Mouse (Mus musculus): ENCODE data around the gene Brpf3. TPM values are rescaled to one million over a fixed set of nuclear protein-coding genes. Genes with fewer than 3 reads are reported as not detected.

Gene Brpf3
- polyA plus RNA-seq, 1 experiment from 2014 or later = 8.2 TPM

DNA sequence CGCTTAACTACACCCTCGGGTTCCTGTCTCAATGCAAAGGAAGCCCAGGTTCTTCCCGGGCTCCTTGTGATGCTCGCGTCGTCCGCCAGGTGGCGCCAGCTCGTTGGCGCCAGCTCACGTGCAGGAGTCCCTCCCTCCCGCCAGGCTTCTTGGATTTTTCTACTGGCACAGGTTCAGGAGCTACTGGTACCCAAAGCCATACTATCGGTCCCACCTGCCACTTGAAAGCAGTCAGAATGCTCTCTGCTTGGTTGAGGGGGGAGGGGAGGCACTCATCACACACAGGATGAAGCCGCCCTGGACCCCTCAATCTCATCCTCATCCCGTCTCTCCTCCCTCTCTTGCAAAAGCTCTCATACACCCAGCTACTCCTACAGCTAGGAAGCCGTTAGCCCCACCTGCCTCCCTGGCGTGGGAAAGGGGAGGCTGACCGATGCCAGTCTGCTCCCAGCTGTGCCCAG, 79.1 kb downstream of the Brpf3 start:
- peak; percentile 48; the same call in 1 of the 2 replicates for ATAC-seq (ENCODE audit: low FRiP score, low TSS enrichment)
- no peaks in the 10 kb centered on the region for H3K27me3 ChIP-seq (ENCODE audit: control insufficient read depth, insufficient read depth, low read length)
- H3K4me2 ChIP-seq (ENCODE audit: low read length) = peak overlapping the region; percentile 33; the same call in 1 of the 2 replicates
- no peaks in the 10 kb centered on the region for H3K9me3 ChIP-seq (ENCODE audit: control insufficient read depth, low read length)
- H3K4me1 ChIP-seq (ENCODE audit: control insufficient read depth, insufficient read depth, low read length) = no peaks in the 10 kb centered on the region
- no peak overlapping the region for H3K4me3 ChIP-seq (replicated peaks; ENCODE audit: low read depth, low read length)
- H3K36me3 ChIP-seq (ENCODE audit: control insufficient read depth, insufficient read depth, low read length) = no peaks in the 10 kb centered on the region
- no peak overlapping the region for H3K9ac ChIP-seq (replicated peaks; ENCODE audit: low read length)
- DNase-seq = peak; percentile 92
- H3K27ac ChIP-seq (replicated peaks; ENCODE audit: low read depth, low read length) = no peak overlapping the region
- 4% methylated on average over 18 of the region's 18 CpGs for WGBS

- no peak for ATAC-seq (ENCODE audit: low FRiP score, low TSS enrichment)
- H3K4me1 ChIP-seq (ENCODE audit: control insufficient read depth, insufficient read depth, low read length) = no peaks in the 10 kb centered on the region
- no peaks in the 10 kb centered on the region for H3K36me3 ChIP-seq (ENCODE audit: control insufficient read depth, insufficient read depth, low read length)
- H3K4me3 ChIP-seq (replicated peaks; ENCODE audit: low read depth, low read length) = 0 out of 2 replicates have a peak overlapping the region, but pooled peaks have one; percentile 9
- H3K9ac ChIP-seq (replicated peaks; ENCODE audit: low read length) = no peak overlapping the region
- no peaks in the 10 kb centered on the region for H3K9me3 ChIP-seq (ENCODE audit: control insufficient read depth, low read length)
- WGBS = 3% methylated on average over 12 of the region's 12 CpGs
- H3K27ac ChIP-seq (replicated peaks; ENCODE audit: low read depth, low read length) = no peak overlapping the region
- no peaks in the 10 kb centered on the region for H3K27me3 ChIP-seq (ENCODE audit: control insufficient read depth, insufficient read depth, low read length)
- peak; percentile 90 for DNase-seq
- peak overlapping the region; percentile 40 for H3K4me2 ChIP-seq (ENCODE audit: low read length)
These were observed 81.4 kb downstream of the Brpf3 start for GRCm38 (mm10) chr17:28882316-28882715.

- Histone ChIP-seq H3K9me3 (ENCODE audit: control insufficient read depth, low read length) (no peaks in the 10 kb centered on the region), H3K4me1 (ENCODE audit: control insufficient read depth, insufficient read depth, low read length) (no peaks in the 10 kb centered on the region), H3K36me3 (ENCODE audit: control insufficient read depth, insufficient read depth, low read length) (no peaks in the 10 kb centered on the region), H3K27me3 (ENCODE audit: control insufficient read depth, insufficient read depth, low read length) (no peaks in the 10 kb centered on the region), H3K9ac (replicated peaks; ENCODE audit: low read length) (no peak overlapping the region), H3K4me2 (ENCODE audit: low read length) (peak overlapping the region; percentile 40), H3K4me3 (replicated peaks; ENCODE audit: low read depth, low read length) (no peak overlapping the region), H3K27ac (replicated peaks; ENCODE audit: low read depth, low read length) (no peak overlapping the region)
- DNase-seq (peak; percentile 21), ATAC-seq (ENCODE audit: low FRiP score, low TSS enrichment) (no peak)
- WGBS = 60% methylated on average over 8 of the region's 8 CpGs
These were observed 81.9 kb downstream of the Brpf3 start for GRCm38 (mm10) chr17:28882810-28883209.

GRCm38 (mm10) chr17:28883941-28884516, 83.1 kb downstream of the Brpf3 start:
- peak; percentile 25 for DNase-seq
- peaks cover 7% of the 10 kb centered on the region; the same call in 1 of the 2 replicates for H3K9me3 ChIP-seq (ENCODE audit: control insufficient read depth, low read length)
- ATAC-seq (ENCODE audit: low FRiP score, low TSS enrichment) = no peak
- no peaks in the 10 kb centered on the region for H3K4me1 ChIP-seq (ENCODE audit: control insufficient read depth, insufficient read depth, low read length)
- H3K4me2 ChIP-seq (ENCODE audit: low read length) = no peak overlapping the region
- H3K36me3 ChIP-seq (ENCODE audit: control insufficient read depth, insufficient read depth, low read length) = no peaks in the 10 kb centered on the region
- no peak overlapping the region for H3K27ac ChIP-seq (replicated peaks; ENCODE audit: low read depth, low read length)
- 75% methylated on average over 10 of the region's 10 CpGs for WGBS
- no peak overlapping the region for H3K4me3 ChIP-seq (replicated peaks; ENCODE audit: low read depth, low read length)
- H3K9ac ChIP-seq (replicated peaks; ENCODE audit: low read length) = no peak overlapping the region
- H3K27me3 ChIP-seq (ENCODE audit: control insufficient read depth, insufficient read depth, low read length) = no peaks in the 10 kb centered on the region

- Histone ChIP-seq H3K4me1 (ENCODE audit: control insufficient read depth, insufficient read depth, low read length) (no peaks in the 10 kb centered on the region), H3K9me3 (ENCODE audit: control insufficient read depth, low read length) (peaks cover 7% of the 10 kb centered on the region; the same call in 1 of the 2 replicates), H3K9ac (replicated peaks; ENCODE audit: low read length) (no peak overlapping the region), H3K36me3 (ENCODE audit: control insufficient read depth, insufficient read depth, low read length) (no peaks in the 10 kb centered on the region), H3K27me3 (ENCODE audit: control insufficient read depth, insufficient read depth, low read length) (no peaks in the 10 kb centered on the region), H3K4me2 (ENCODE audit: low read length) (no peak overlapping the region), H3K27ac (replicated peaks; ENCODE audit: low read depth, low read length) (no peak overlapping the region), H3K4me3 (replicated peaks; ENCODE audit: low read depth, low read length) (no peak overlapping the region)
- no peak for DNase-seq
- no peak for ATAC-seq (ENCODE audit: low FRiP score, low TSS enrichment)
- WGBS = 86% methylated on average over 8 of the region's 8 CpGs
These were observed 84.3 kb downstream of the Brpf3 start for GRCm38 (mm10) chr17:28885231-28885630.

DNA sequence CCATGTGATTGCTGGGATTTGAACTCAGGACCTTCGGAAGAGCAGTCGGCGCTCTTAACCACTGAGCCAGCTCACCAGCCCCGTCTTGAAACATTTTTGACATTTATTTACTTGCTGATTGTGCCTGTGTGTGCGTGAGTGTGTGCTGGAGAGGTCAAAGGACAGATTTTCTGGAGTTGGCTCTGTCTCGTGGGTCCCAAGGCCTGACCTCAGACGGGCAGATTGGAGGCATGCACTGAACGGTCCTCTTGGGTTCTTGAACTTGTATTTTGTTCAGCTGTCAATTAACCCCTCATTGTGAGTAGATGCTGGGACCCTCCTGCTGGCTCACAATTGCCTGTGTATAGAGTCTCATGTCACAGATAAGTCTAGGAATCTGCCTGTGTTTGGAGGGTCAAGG, 85.4 kb downstream of the Brpf3 start:
- Histone ChIP-seq H3K4me1 (ENCODE audit: control insufficient read depth, insufficient read depth, low read length) (no peaks in the 10 kb centered on the region), H3K27ac (replicated peaks; ENCODE audit: low read depth, low read length) (no peak overlapping the region), H3K9me3 (ENCODE audit: control insufficient read depth, low read length) (peaks cover 7% of the 10 kb centered on the region; the same call in 1 of the 2 replicates), H3K27me3 (ENCODE audit: control insufficient read depth, insufficient read depth, low read length) (no peaks in the 10 kb centered on the region), H3K9ac (replicated peaks; ENCODE audit: low read length) (no peak overlapping the region), H3K4me3 (replicated peaks; ENCODE audit: low read depth, low read length) (no peak overlapping the region), H3K4me2 (ENCODE audit: low read length) (no peak overlapping the region), H3K36me3 (ENCODE audit: control insufficient read depth, insufficient read depth, low read length) (no peaks in the 10 kb centered on the region)
- DNase-seq (no peak), ATAC-seq (ENCODE audit: low FRiP score, low TSS enrichment) (no peak)
- 84% methylated on average over 8 of the region's 8 CpGs for WGBS

Other genes starting within 250 kb of the Brpf3 start
- gene Clps, start 240.3 kb upstream of the Brpf3 start, polyA plus RNA-seq (2014; fragmentation: Nextera tagmentation; extraction: Ambion mirVana) = not detected in 2 replicates
- 7.1 and 11.0 TPM in 2 replicates for gene Lhfpl5, start 225.4 kb upstream of the Brpf3 start, polyA plus RNA-seq (2014; fragmentation: Nextera tagmentation; extraction: Ambion mirVana)
- 101 and 125 TPM in 2 replicates for gene Srpk1, start 178.4 kb upstream of the Brpf3 start, polyA plus RNA-seq (2014; fragmentation: Nextera tagmentation; extraction: Ambion mirVana)
- gene Slc26a8, start 110.9 kb upstream of the Brpf3 start, polyA plus RNA-seq (2014; fragmentation: Nextera tagmentation; extraction: Ambion mirVana) = 1.4 and 1.8 TPM in 2 replicates
- gene Mapk14, start 109.8 kb upstream of the Brpf3 start, polyA plus RNA-seq (2014; fragmentation: Nextera tagmentation; extraction: Ambion mirVana) = 26.8 and 32.7 TPM in 2 replicates
- gene AC170998.1, start 75.0 kb upstream of the Brpf3 start, polyA plus RNA-seq (2014; fragmentation: Nextera tagmentation; extraction: Ambion mirVana) = 2.1 TPM in 2 replicates
- 0.19 and 0.61 TPM in 2 replicates for gene Mapk13, start 31.8 kb upstream of the Brpf3 start, polyA plus RNA-seq (2014; fragmentation: Nextera tagmentation; extraction: Ambion mirVana)
- 0.04 TPM in 1 of 2 replicates, not detected in the other for gene Pnpla1, start 57.3 kb downstream of the Brpf3 start, polyA plus RNA-seq (2014; fragmentation: Nextera tagmentation; extraction: Ambion mirVana)
- gene 4930539E08Rik, start 114.2 kb downstream of the Brpf3 start, polyA plus RNA-seq (2014; fragmentation: Nextera tagmentation; extraction: Ambion mirVana) = 1.0 and 1.2 TPM in 2 replicates
- gene Pxt1, start 142.8 kb downstream of the Brpf3 start, polyA plus RNA-seq (2014; fragmentation: Nextera tagmentation; extraction: Ambion mirVana) = not detected in 2 replicates
- 61.1 and 93.6 TPM in 2 replicates for gene Kctd20, start 150.9 kb downstream of the Brpf3 start, polyA plus RNA-seq (2014; fragmentation: Nextera tagmentation; extraction: Ambion mirVana)
- 74.8 and 102 TPM in 2 replicates for gene Stk38, start 206.9 kb downstream of the Brpf3 start, polyA plus RNA-seq (2014; fragmentation: Nextera tagmentation; extraction: Ambion mirVana)
- gene Srsf3, start 231.5 kb downstream of the Brpf3 start, polyA plus RNA-seq (2014; fragmentation: Nextera tagmentation; extraction: Ambion mirVana) = 486 and 559 TPM in 2 replicates

Measured in midbrain, embryonic 14.5 days (tissue).